Mouse (Mus musculus) T-helper 1 cell (primary cell): Measurements from ENCODE around the gene Hist1h2ag.

Experiments
- in situ Hi-C: fragments of 300-600 bp; cut with MboI, MseI; formaldehyde crosslinking; loops from one replicate; pipeline ENCODE4 v1.15.1; 2025; ENCODE audit warnings: high pct_unique_total_duplicates

Gene Hist1h2ag

DNA sequence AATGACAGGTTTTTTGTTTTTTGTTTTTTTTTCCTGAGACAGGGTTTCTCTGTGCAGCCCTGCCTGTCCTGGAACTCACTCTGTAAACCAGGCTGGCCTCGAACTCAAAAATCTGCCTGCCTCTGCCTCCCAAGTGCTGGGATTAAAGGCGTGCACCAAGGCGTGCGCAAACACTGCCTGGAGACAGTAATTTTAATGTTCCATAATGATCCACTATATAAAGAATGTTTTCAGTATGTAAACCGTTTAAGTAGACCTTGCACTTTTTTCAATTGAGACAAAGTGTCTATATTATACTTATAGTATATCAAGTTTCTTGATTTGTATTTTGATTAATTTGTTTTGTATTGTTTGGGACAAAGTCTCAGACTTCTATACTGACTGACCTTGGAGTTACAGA is 3.4 kb downstream of the Hist1h2ag start:
- in situ Hi-C loops = loop anchor here (5.0 kb wide), 2 partner anchors 317 to 1493 kb away; partner anchors contain the start of genes Hist1h2af, Hist1h2bm and Hist1h4h

GRCm38 (mm10) chr13:22037415-22037814 is 5.3 kb downstream of the Hist1h2ag start:
- in situ Hi-C loops = loop anchor here (5.0 kb wide), 2 partner anchors 315 to 1495 kb away; partner anchors contain the start of genes Hist1h2af, Hist1h2bm and Hist1h4h

GRCm38 (mm10) chr13:22036986-22037385 is 5.8 kb downstream of the Hist1h2ag start:
- in situ Hi-C loops = loop anchor here (5.0 kb wide), 2 partner anchors 315 to 1495 kb away; partner anchors contain the start of genes Hist1h2af, Hist1h2bm and Hist1h4h

DNA sequence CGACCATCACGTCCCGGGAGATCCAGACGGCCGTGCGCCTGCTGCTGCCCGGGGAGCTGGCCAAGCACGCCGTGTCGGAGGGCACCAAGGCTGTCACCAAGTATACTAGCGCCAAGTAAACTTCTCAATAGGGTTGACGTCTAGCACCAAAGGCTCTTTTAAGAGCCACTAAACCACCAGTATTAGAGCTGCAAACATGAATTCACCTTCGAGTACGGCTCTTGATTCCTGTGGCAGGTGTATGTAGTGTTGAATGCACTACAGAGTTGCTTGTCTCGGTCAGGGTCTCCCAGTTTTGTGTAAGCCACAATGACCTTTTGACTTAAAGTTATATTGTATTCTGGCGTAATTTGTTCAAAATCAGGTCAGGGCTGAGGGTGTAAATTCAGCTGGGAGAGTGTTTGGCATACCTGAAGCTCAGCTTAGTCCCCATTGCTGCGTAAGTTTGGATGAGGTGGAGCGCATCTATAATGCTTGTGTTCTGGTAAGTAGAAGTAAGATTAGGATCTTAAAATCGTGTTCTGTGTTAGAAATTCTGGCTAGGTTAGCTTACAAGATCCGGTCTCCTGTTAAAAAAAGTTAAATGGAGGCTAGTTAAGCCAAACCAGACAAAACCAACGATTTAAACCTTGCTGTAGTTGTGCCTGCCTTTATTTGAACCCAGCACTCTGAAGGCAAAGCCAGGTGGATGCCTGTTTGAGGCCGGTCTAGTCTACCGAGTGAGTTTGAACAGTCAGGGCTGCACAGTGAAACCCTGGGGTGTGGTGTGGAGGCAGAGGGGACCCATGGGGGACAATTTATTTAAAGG is 6.4 kb downstream of the Hist1h2ag start:
- in situ Hi-C loops = loop anchor here (5.0 kb wide), 2 partner anchors 314 to 1496 kb away; partner anchors contain the start of genes Hist1h2af, Hist1h2bm and Hist1h4h

GRCm38 (mm10) chr13:22035267-22036148 is 7.2 kb downstream of the Hist1h2ag start, which contains the start of the genes Hist1h2ah and Hist1h2bk:
Gene Hist1h2ah (minus strand): TSS chr13:22035568.
Gene Hist1h2bk (plus strand): TSS chr13:22035870.
- in situ Hi-C loops = loop anchor here (5.0 kb wide), 2 partner anchors 313 to 1497 kb away; partner anchors contain the start of genes Hist1h2af, Hist1h2bm and Hist1h4h

DNA sequence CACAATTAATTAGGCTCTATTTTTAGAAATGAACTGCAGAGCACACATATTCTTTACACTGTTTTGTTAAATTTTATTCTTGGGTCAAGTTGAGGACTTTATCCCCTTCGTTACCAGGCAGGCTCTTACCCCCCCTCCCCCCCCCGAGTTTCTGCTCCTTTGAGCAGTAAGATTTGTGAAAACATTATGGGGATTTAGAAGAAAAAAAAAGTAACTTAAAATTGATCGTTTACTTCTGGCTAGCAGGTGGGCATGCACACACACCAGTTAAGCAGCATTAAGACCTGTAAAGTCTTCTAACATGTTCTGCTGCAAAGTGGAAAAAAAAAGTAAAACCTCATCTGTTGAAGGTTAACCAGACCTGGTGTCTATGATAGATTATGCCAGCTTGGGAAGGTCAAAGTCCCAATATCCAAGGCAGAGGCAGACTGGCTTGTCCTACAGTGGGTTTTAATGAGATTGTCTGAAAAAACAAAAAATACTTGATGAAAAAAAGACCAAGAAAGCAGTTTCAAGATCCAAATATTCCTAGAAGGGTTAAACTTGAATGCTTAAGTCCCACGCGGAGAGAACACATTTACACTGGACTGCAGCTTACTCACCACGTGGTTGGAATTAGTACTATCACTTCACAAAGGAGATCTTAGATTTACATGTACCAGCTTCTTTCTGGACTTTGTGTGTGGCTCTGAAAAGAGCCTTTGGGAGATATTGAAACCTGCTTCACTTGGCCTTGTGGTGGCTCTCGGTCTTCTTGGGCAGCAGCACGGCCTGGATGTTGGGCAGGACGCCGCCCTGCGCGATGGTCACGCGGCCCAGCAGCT is 8.1 kb downstream of the Hist1h2ag start:
- in situ Hi-C loops = loop anchor here (5.0 kb wide), 2 partner anchors 312 to 1498 kb away; partner anchors contain the start of genes Hist1h2af, Hist1h2bm and Hist1h4h

DNA sequence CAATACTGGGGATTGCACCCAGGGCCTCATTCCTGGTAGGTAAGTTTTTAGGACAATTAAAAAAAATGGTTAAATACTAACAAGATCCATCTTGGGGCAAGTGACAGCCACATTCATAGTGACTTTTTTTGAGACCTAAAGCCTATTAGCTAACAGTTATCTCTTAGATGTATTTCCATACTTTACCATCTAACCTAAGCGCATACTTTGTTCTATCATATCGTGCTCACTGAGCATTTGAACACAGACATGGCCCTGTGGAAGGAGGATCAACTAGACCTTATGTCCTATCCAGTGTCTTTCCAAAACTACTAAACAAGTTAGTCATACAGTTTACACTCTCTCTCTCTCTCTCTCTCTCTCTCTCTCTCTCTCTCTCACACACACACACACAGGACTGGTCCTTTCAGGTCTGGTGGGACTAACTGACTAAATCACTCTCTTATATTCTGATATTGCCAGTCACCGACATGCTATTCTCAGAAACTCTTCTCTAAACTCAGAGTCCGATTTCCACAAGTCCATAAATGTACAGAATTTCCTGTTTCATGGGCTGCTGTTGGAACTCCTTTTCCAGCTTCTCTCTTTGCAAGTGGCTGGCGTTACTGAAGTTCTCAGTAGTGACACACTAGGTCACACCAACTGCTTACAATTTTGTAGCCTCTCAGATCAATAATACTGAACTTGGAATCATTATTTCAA is 8.9 kb downstream of the Hist1h2ag start:
- in situ Hi-C loops = no loop called here

GRCm38 (mm10) chr13:22030493-22030892 is 12.3 kb downstream of the Hist1h2ag start:
- in situ Hi-C loops = no loop called here

GRCm38 (mm10) chr13:22029928-22030327 is 12.8 kb downstream of the Hist1h2ag start:
- in situ Hi-C loops = loop anchor here (5.0 kb wide), 3 partner anchors 58 to 1397 kb away; no protein-coding TSS in a partner anchor

DNA sequence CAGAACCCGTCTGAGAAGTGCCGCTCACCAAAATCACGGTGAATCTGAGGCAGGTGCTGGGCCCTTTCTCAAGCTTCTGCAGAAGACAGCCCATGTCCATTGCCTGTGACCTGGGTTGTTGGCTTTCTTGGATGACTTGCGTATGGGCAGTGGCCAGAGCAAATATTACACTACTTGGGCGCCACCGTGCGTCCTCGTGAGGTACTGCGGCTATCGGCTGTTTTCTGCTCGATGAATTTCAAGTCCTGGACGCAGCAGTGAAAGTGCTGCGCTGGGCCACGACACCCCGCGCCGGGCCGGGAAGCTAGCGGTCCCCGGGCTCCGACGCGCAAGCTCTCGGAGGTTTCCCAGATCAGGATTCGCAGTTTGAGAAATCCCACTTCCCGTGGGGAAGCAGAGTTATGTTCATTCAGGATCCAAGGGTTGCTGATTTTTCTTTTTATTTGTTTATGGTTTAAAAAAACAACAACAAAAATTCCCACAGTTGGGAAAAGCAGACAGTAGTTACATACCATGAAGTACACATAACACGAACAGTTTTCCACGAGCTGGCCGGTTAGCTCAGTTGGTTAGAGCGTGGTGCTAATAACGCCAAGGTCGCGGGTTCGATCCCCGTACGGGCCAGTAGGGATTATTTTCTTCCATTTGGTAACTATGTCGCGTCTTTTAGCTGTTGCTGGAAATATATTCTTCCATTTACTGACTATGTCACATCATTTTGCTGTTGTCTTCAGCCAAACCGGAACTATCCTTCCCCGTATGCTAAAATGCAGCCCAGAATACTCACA is 13.9 kb downstream of the Hist1h2ag start:
- in situ Hi-C loops = loop anchor here (5.0 kb wide), 3 partner anchors 57 to 1398 kb away; no protein-coding TSS in a partner anchor

- in situ Hi-C loops = loop anchor here (5.0 kb wide), 3 partner anchors 54 to 1401 kb away; no protein-coding TSS in a partner anchor
Measured at GRCm38 (mm10) chr13:22026058-22027031, 16.4 kb downstream of the Hist1h2ag start.

GRCm38 (mm10) chr13:22022241-22022640 is 20.5 kb downstream of the Hist1h2ag start:
- in situ Hi-C loops = no loop called here

- in situ Hi-C loops = no loop called here
Measured at GRCm38 (mm10) chr13:22021581-22021980, 21.2 kb downstream of the Hist1h2ag start.

DNA sequence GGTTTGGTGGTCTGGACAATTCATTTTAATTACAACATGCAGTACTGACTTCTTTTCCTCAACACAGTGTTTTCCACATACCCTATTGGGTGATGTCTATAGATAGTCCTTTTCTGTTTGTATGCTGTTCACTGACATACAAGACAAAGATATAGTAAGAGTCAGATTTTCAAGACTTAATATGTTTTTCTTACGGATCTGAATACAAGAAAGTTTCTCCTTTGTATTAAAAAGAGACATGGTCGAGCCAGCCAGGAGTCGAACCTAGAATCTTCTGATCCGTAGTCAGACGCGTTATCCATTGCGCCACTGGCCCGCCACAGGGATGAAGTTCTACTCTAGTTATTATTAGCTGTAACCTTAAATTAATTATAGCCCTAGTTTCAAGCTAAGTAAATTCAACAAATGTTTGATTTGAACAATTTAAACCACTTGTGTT is 21.8 kb downstream of the Hist1h2ag start:
- in situ Hi-C loops = no loop called here

DNA sequence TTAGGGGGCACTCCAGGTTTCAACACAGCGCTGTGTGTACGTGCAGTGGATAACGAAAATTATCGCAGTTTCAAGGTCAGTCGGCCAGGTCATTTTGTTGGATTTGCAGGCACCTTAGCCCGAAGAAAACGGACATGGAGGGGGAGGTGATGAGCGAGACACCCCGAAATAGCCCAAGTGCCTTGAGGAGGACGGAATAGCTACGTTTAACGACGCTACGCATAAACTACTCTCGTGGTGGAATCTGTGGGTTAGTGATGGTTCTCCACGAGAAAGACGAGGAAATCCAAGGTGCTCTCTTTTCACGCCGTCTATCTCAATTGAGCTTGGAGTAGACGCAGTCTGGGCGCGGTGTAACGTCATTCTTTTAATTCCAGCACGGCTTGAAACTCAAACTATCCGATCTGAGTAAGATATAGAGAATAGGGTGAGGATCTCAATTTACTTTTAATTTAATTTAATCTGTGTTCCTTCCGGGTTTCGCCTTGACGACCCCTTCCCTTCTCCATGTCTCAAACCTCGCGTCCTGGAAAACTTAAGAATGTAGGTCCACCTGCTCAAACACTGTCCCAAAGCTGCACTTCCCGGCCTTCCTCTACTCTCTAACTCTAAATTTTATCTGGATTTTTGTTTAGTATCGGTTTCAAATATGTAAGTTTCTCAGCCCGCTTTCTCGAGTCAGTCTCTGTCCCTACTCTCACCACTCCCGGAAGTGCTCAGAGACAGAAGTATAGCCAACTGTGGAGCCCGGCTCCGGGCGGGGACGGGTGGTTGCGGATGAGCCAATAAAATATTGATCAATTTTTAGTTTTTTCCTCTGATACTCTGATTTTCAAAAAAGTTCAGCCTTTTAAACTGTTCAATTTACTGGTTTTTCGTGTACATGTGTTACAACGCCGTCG is 22.6 kb downstream of the Hist1h2ag start:
- in situ Hi-C loops = no loop called here
